Mouse (Mus musculus) retina, adult 2 months (tissue): ENCODE results near the gene Fzd4.
A peak's percentile ranks its signal among the peaks of the same experiment; 100 is the strongest.

Experiments
- DNase-seq: peaks from one replicate; pipeline ENCODE4 v3.0.0-alpha.2; 2012; ENCODE audit warnings: low read depth, low spot score

Gene Fzd4

GRCm38 (mm10) chr7:89401136-89401858 lies 2.9 kb upstream of the Fzd4 start:
- no peak for DNase-seq

GRCm38 (mm10) chr7:89401936-89402335 lies 2.2 kb upstream of the Fzd4 start:
- no peak for DNase-seq

DNA sequence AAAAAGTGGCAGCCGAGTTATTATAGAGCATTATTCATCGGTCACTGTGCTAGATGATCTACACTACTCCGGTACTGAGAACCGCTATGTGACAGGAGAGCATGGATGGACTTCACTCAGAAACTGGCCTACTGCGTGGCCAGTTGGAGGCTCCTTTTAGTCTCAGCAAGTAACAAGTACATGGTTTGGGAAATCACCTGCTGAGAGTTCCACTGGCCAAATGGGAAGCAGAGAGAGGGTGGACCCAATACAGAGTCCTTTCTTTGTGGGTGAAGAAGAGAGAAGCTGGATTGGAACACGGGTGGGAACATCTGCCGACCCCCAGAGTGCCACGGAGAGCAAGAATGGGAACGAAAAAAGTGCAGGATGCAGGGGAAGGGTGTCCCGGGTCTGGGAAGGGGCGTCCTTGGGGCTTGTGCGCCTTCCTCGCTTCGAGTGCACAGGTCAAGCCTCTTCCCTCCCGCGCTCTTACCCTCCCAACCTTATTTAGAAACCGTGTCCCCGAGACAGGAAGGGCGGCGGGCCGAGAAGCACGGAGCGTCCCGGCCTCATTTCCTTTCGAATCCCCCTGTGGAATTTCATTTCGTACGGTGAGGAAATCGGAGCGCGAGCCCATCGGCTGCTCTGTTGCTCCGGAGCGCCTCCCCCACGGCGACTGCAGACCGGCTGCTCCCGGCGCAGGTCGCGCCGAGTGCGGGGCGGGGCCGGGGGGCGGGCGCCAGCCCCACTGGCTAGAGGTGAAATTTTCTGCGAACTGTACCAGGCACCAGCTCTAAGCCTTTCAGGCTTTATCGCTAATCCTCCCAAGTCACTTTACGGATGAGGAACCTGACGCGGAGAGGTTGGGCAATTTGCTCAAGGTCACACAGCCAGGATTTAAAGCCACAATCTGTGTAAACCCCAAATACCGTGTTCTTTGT lies 842 bp upstream of the Fzd4 start:
- DNase-seq = peak; percentile 83

- no peak for DNase-seq
Measured at GRCm38 (mm10) chr7:89404734-89405440, 732 bp downstream of the Fzd4 start.

DNA sequence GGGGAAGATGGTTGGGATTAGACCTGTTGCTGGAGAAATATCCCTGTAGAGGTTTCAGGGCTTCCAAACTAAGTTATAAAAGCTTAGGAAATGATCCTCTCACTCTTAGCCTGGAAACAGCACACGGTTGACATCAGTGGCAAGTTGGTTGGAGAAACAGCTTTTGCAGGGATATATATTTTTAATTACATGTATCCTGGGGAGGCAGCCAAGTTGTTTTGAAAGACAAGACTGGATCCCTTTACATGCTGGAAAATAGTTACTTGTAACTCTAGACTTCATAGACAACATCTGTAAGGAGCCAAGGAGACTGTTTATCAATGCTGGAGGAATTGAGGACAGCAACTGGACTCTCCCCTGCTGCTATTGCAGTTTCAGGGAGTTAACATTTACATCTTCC lies 1.9 kb downstream of the Fzd4 start:
- no peak for DNase-seq

GRCm38 (mm10) chr7:89407006-89407940 lies 3.1 kb downstream of the Fzd4 start:
- DNase-seq = no peak

- DNase-seq = no peak
Measured at GRCm38 (mm10) chr7:89410294-89410693, 6.1 kb downstream of the Fzd4 start.

GRCm38 (mm10) chr7:89411346-89411745 lies 7.2 kb downstream of the Fzd4 start:
- DNase-seq = no peak

GRCm38 (mm10) chr7:89412094-89412493 lies 7.9 kb downstream of the Fzd4 start:
- DNase-seq = no peak

DNA sequence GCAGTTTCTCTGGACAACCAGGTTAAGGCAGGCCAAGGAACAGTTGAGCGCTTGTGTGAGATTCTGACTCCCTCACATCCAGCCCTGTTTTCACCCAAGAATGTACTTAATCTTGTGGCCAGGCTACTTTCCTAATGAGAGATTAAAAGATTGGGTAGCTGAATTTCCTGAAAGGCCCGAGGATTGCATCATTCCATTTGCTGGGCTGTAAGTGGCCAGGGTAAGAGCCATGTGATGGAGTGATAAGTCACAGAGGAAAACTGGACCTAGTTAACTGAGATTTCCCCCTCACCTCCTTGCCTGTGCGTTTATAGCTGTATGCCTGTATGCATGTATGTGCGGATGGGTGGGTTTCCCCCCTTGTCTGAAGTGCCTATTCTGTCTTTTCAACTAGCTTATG lies 11.9 kb downstream of the Fzd4 start:
- no peak for DNase-seq

DNA sequence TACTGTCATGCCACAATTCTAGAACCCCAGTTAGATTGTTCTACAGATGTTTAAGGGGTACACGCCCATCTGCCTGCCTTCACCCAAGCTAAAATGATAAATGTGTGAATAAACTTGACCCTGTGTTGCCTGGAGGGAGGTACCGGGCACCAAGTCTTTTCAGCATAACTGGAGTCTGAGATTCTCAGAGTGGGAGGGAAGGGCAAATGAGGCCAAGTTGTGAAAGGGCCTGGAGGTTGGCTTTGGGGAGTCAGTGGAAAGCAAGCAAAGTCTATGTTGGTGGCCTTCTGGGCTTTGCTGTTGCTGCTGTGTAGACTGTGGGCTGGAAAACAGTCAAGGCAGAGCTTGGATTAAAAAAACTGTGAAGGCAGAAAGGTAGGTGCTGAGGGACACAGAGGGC lies 13.6 kb downstream of the Fzd4 start:
- DNase-seq = no peak

- DNase-seq = no peak
Measured at GRCm38 (mm10) chr7:89418127-89418653, 14.0 kb downstream of the Fzd4 start.

DNA sequence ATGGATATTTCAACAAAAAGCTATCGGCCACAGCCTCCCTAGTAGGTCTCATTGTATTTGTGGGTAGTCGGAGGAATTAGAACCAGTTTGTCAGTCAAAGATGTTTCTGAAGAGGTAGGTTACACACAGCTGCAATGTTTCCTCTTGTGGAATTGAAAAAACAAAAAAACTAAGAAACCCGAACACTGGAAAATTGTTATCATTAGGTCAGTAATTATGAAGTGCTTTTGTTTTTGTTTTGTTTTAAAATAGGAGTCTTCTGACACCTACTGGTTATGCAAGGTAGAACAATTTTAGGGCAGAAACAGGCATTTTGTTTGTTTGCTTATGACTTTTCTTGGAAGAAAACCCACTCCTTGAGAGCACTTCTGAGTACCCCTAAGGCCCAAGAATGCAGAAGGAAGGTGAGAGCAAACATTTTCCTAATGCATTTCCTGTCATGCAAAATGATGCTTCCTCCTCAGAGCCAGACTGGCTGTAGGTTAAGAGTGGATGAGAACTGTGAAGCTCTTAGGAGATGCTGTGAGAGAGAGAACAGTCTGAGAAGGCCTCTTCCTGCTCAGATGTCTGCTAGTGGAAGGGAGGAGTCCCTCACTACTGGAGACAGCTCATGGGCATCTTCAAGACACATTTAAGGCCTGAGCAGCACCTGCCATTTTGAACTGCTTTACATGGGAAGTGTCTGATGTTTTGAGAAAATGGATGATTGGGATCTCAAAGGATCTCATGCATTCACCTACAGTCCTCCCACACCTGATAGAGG lies 14.9 kb downstream of the Fzd4 start:
- no peak for DNase-seq

DNA sequence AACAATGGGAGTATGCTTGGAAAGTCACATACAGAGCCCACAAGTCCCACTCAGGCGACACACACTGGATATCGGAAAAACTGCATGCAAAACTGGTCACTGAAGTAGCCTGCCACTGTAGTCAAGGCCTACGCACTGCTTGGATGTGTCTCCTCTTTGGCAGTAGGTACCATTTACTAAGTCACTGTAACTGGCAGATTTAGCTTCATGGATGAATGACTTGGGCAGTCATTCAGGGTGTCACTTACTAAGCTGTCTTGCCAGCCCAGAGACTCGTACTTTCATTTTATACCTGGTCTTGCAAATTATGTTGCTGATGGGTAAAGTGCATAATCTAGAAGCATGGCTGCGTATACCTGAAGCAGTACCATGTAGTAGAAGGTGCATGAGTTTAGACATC lies 17.1 kb downstream of the Fzd4 start:
- DNase-seq = no peak

DNA sequence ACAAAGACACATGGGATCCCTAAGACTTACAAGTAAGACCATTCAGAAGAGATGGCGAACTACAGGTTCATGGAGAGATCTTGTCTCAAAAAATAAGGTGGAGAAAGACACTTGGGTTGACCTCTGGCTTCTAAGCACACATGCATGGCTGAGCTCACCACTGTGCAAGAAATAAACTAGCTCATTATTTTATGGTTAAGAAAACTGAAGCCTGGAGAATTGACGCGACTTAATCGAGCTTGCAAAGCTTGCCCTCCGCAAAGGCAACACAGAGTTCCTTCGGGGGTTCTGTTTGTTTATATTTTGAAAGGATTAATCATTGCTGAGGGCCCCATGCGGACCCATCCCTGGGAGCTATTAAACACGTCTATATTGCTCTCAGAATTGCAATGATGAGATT lies 18.5 kb downstream of the Fzd4 start:
- no peak for DNase-seq

DNA sequence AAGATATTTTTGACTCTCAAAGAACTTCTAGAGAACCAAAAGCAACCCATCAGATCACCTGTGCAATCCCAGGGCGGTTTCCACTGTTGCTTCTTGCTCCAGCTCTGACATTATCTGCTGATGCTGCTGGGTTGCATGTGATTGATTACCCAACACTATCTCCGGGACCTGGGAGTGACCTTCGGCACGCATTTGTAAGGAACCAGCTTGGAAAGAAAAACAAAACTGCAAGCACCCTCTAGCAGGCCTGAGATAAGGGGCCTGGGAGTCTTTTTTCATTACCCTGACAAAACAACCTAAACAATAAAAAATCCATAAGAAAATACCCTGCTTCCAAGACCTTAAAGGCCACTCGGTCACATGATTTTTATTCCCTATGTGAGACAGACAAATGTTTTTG lies 19.0 kb downstream of the Fzd4 start:
- DNase-seq = no peak

- DNase-seq = no peak
Measured at GRCm38 (mm10) chr7:89423688-89424255, 19.6 kb downstream of the Fzd4 start.

GRCm38 (mm10) chr7:89424659-89425058 lies 20.5 kb downstream of the Fzd4 start:
- no peak for DNase-seq

DNA sequence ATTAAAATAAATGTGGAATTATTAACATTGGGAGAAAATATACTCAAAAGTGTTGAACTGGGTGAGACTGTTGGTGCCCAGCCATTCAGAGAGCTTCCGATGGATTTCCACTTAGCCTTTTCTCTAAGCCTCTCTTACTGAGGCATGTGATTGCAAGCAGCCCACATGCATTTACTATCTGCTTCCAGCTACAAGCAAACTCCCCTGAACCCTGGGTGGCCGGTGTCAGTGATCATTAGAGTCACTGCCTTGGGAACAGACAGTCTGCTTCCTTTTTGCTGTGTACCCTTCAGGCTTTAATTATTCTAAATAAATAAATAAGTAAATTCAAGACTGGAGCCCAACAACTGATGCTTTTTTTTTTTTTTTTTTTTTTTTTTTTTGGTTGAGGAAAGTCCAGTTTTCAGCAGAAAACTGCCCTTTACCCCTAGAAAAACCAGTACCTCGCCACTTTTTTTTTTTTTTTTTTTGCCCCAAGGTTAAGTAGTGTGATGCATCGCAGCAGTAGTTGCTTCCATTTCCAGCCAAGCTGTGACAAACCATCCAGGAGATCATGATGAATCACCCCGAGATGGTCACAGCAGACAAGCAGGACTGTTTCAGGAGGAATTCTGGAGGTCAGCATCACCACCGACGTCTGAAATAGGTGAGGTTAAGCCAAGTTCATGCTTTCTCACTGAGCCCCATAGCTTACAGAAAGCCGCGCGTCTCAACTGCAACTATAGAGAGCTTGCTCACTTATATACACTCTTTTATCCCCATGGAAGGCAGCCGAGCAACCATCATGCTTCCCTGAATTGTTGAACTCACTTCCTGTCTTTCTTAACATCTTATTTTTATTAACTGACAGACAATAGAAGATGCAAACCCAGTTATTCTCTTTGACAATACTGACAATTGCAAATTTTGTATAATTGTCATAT lies 21.9 kb downstream of the Fzd4 start:
- DNase-seq = no peak
